Mouse (Mus musculus): Measurements from ENCODE around the gene Echs1.
A peak's percentile ranks its signal among the peaks of the same experiment; 100 is the strongest.
"Not testable (repeated sequence)": the region's sequence is repeated elsewhere in the genome, so short reads cannot be mapped to it uniquely, and the experiment has no call there.

Gene Echs1

GRCm38 (mm10) chr7:140116329-140117054, at the start of gene Echs1:
Echs1 (minus strand) TSS chr7:140116476.
- DNase-seq, result peak; percentile 85

GRCm38 (mm10) chr7:140164664-140165063, 48.4 kb upstream of the Echs1 start, which contains the start of gene Olfr522:
Olfr522 (minus strand) TSS chr7:140164764.
- no peak for DNase-seq

- no peak for DNase-seq
Observed at GRCm38 (mm10) chr7:140160363-140160762, 44.1 kb upstream of the Echs1 start.

GRCm38 (mm10) chr7:140154218-140154927, 38.1 kb upstream of the Echs1 start, which contains the start of gene Sprn:
Sprn (minus strand) TSS chr7:140154877.
- peak; percentile 78 for DNase-seq

- DNase-seq, result no peak
Observed at GRCm38 (mm10) chr7:140153829-140154217, 37.5 kb upstream of the Echs1 start.

- peak; percentile 67 for DNase-seq
Observed at GRCm38 (mm10) chr7:140153383-140153782, 37.1 kb upstream of the Echs1 start.

GRCm38 (mm10) chr7:140144550-140144949, 28.3 kb upstream of the Echs1 start:
- DNase-seq, result no peak

- peak; percentile 80 for DNase-seq
Observed at GRCm38 (mm10) chr7:140141350-140141749, 25.1 kb upstream of the Echs1 start.

GRCm38 (mm10) chr7:140138021-140138310, 21.7 kb upstream of the Echs1 start:
- no peak for DNase-seq

- DNase-seq, result peak; percentile 97
Observed at GRCm38 (mm10) chr7:140137135-140138020, 21.1 kb upstream of the Echs1 start, which contains the start of gene Mtg1. Mtg1 (plus strand) TSS chr7:140137564.

GRCm38 (mm10) chr7:140135106-140135770, 19.0 kb upstream of the Echs1 start:
- DNase-seq, result no peak

- not testable (repeated sequence) for DNase-seq
Observed at GRCm38 (mm10) chr7:140134033-140134432, 17.8 kb upstream of the Echs1 start.

- DNase-seq, result not testable (repeated sequence)
Observed at GRCm38 (mm10) chr7:140132184-140132583, 15.9 kb upstream of the Echs1 start.

GRCm38 (mm10) chr7:140127911-140128310, 11.6 kb upstream of the Echs1 start:
- DNase-seq, result no peak

GRCm38 (mm10) chr7:140126934-140127333, 10.7 kb upstream of the Echs1 start:
- no peak for DNase-seq

- no peak for DNase-seq
Observed at GRCm38 (mm10) chr7:140126022-140126350, 9.7 kb upstream of the Echs1 start.

- DNase-seq, result peak; percentile 94
Observed at GRCm38 (mm10) chr7:140125278-140126021, 9.2 kb upstream of the Echs1 start.

GRCm38 (mm10) chr7:140124382-140124781, 8.1 kb upstream of the Echs1 start:
- DNase-seq, result no peak

- DNase-seq, result no peak
Observed at GRCm38 (mm10) chr7:140122765-140123164, 6.5 kb upstream of the Echs1 start.

- no peak for DNase-seq
Observed at GRCm38 (mm10) chr7:140121338-140121910, 5.1 kb upstream of the Echs1 start.

GRCm38 (mm10) chr7:140120484-140120883, 4.2 kb upstream of the Echs1 start:
- DNase-seq, result no peak

Data from cerebellum, adult 9-10 months (tissue).